Mouse (Mus musculus): ENCODE measurements around the gene Cfap54.

GRCm38 (mm10) chr10:92730339-92730738, 351.1 kb downstream of the Cfap54 start:
- TF ChIP-seq CTCF (IDR thresholded peaks at IDR 0.05; ENCODE audit: control insufficient read depth, insufficient read depth, insufficient read length): no peak
- TF ChIP-seq MYOG (IDR thresholded peaks at IDR 0.05; ENCODE audit: control insufficient read depth, extremely low read depth, insufficient read length): no peak
- no peak for TF ChIP-seq MAX (IDR thresholded peaks at IDR 0.05)

Measured in C2C12 (cell line).